Mouse (Mus musculus): ENCODE measurements around the gene Arhgap35.

The Arhgap35 gene

DNA sequence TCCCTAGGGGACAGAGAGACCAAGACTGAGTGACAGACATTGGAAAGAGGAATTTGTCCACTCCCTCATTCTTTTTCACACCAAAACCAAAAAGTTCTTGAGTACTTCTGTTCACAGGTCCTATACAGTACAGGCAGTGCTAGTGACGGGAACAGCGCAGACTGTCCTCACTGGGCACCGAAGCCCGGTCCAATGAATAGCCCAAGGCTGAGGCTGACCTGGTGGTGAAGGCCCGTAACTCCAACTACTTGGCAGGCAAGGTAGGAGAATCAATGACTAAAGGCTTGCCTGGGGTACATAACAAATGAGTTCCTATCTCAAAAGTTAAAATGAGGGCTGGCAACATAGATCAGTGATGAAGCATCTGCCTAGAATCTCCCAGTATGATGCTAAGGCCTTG lies 149.2 kb downstream of the Arhgap35 start:
- no peak for TF ChIP-seq POU5F1 (IDR thresholded peaks at IDR 0.05; ENCODE audit: borderline replicate concordance, low read length)
- TF ChIP-seq NANOG (IDR thresholded peaks at IDR 0.05; ENCODE audit: borderline replicate concordance, low read length): no peak
- TF ChIP-seq CTCF (conservative IDR thresholded peaks at IDR 0.05; ENCODE audit: low read length): no peak
- Histone ChIP-seq H3K4me3 (replicated peaks; ENCODE audit: low read length) (no peak overlapping the region), H3K27me3 (ENCODE audit: insufficient read depth, low read length) (peaks cover 46% of the 10 kb centered on the region), H3K4me1 (replicated peaks; ENCODE audit: low read depth, low read length) (peaks cover 22% of the 10 kb centered on the region), H3K36me3 (ENCODE audit: insufficient read depth, low read length) (no peaks in the 10 kb centered on the region), H3K9me3 (ENCODE audit: low read length) (no peaks in the 10 kb centered on the region)

DNA sequence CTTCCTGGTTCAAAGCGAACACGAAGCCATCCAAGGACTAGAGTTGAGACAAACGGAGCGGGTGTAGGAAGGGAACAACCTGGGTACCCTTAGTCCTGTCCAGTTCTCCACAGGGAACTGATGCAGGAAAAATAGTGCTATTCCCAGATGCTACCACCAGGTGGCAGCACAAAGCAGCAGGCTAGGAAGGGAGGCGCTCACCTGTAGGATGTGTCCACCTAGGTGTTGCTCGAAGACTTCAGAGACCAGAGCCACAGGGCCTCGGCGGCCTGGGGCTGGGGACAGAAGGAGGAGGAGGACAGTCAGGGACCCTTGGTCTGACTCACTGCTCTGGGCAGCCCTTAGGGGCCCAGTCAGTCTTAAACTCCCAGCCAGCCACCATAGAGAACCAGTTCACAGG lies 149.6 kb downstream of the Arhgap35 start:
- no peak overlapping the region for H3K4me3 ChIP-seq (replicated peaks; ENCODE audit: low read length)
- TF ChIP-seq POU5F1 (IDR thresholded peaks at IDR 0.05; ENCODE audit: borderline replicate concordance, low read length) (no peak), CTCF (conservative IDR thresholded peaks at IDR 0.05; ENCODE audit: low read length) (peak; percentile 87)
- H3K27me3 ChIP-seq (ENCODE audit: insufficient read depth, low read length): peaks cover 46% of the 10 kb centered on the region
- H3K36me3 ChIP-seq (ENCODE audit: insufficient read depth, low read length): no peaks in the 10 kb centered on the region
- H3K4me1 ChIP-seq (replicated peaks; ENCODE audit: low read depth, low read length): peaks cover 22% of the 10 kb centered on the region
- no peaks in the 10 kb centered on the region for H3K9me3 ChIP-seq (ENCODE audit: low read length)

DNA sequence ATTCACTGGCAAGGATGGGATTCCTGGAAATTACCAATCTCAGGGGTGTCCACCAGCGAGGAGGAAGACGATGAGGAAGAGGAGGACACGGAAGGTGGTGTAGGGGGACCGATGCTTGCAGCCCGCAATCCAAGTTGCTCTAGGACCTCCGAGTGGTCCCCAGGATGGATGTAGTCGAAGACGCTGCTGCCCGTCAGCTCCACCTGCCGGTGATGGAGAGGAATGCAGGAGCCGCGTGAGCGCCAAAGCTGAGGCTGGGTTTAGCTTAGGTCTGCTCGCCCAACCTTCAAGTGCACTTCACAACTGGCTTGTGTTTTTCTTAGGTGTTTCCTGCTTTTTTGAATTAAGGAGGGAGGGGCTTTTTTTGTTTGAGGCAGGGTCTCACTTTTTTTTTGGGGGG lies 151.6 kb downstream of the Arhgap35 start:
- TF ChIP-seq CTCF (conservative IDR thresholded peaks at IDR 0.05; ENCODE audit: low read length) (peak; percentile 90), NANOG (IDR thresholded peaks at IDR 0.05; ENCODE audit: borderline replicate concordance, low read length) (no peak)
- no peaks in the 10 kb centered on the region for H3K36me3 ChIP-seq (ENCODE audit: insufficient read depth, low read length)

DNA sequence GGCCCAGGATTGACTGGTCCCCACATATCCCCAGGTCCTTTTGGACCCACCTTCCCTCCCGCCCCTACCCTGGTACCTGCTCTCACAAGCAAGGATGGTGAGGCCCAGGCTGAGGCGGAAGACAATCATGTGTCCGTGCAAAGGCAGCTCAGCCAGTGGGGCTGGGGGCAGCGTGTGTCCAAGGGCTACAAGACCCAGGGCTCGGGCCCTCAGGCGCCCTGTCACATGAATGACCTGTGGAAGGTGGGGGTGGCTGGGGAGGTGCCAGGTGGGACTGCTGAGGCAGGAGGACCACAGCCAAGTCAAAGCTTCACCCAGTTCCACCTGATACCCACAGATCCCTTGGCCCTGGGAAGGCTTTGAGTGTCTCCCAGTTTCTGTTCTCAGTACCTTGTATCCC lies 153.1 kb downstream of the Arhgap35 start:
- Histone ChIP-seq H3K4me1 (replicated peaks; ENCODE audit: low read depth, low read length) (peaks cover 10% of the 10 kb centered on the region), H3K9me3 (ENCODE audit: low read length) (no peaks in the 10 kb centered on the region), H3K27me3 (ENCODE audit: insufficient read depth, low read length) (peaks cover 33% of the 10 kb centered on the region), H3K4me3 (replicated peaks; ENCODE audit: low read length) (no peak overlapping the region), H3K36me3 (ENCODE audit: insufficient read depth, low read length) (no peaks in the 10 kb centered on the region)
- TF ChIP-seq NANOG (IDR thresholded peaks at IDR 0.05; ENCODE audit: borderline replicate concordance, low read length) (no peak), CTCF (conservative IDR thresholded peaks at IDR 0.05; ENCODE audit: low read length) (no peak), POU5F1 (IDR thresholded peaks at IDR 0.05; ENCODE audit: borderline replicate concordance, low read length) (no peak)

More for the DNA sequence above, 151.6 kb downstream of the Arhgap35 start:
- Histone ChIP-seq H3K27me3 (ENCODE audit: insufficient read depth, low read length) (peaks cover 37% of the 10 kb centered on the region), H3K4me3 (replicated peaks; ENCODE audit: low read length) (no peak overlapping the region), H3K9me3 (ENCODE audit: low read length) (no peaks in the 10 kb centered on the region), H3K4me1 (replicated peaks; ENCODE audit: low read depth, low read length) (peaks cover 13% of the 10 kb centered on the region)

DNA sequence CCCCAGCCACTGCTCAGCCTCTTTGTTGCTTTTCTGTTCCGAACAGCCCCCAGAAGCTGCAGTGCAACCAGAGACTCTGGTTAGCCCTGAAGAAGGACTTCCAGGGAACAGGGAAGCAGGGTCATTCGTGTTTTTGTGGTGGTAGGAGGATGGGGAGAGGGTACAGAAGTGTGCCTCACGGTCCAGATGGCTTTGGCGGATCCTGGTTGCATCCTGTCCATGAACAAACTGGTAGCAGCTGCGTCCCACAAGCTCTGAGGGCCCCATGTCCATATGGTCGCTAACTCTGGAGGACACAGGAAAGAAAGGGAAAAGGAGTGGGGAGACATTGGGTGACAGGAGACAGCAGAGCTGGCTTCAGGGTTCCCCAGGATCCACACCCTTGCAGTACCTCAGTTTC lies 153.6 kb downstream of the Arhgap35 start:
- H3K9me3 ChIP-seq (ENCODE audit: low read length): no peaks in the 10 kb centered on the region
- H3K36me3 ChIP-seq (ENCODE audit: insufficient read depth, low read length): peaks cover under 1% of the 10 kb centered on the region; the same call in 1 of the 2 replicates
- peaks cover 33% of the 10 kb centered on the region for H3K27me3 ChIP-seq (ENCODE audit: insufficient read depth, low read length)
- no peak overlapping the region for H3K4me3 ChIP-seq (replicated peaks; ENCODE audit: low read length)
- TF ChIP-seq CTCF (conservative IDR thresholded peaks at IDR 0.05; ENCODE audit: low read length) (no peak), POU5F1 (IDR thresholded peaks at IDR 0.05; ENCODE audit: borderline replicate concordance, low read length) (no peak), NANOG (IDR thresholded peaks at IDR 0.05; ENCODE audit: borderline replicate concordance, low read length) (no peak)
- peaks cover 13% of the 10 kb centered on the region for H3K4me1 ChIP-seq (replicated peaks; ENCODE audit: low read depth, low read length)

DNA sequence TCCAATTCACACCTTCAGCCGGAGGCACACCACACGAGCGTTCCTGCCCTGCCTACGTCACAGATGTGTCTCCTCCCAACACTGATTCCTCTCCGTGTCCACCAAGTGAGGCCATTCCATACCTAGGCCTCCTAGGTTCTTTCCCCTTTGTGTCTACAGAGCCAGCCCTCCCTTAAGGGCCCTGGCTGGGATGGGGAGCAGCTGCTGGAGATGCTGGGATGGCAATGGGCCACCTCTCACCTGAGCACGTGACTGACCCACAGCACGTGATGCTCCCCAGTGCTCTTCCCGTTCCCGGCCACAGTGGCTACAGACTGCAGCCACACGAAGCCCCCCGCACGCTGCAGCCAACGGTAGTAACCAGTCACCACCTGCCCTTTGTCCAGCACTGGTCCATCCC lies 154.2 kb downstream of the Arhgap35 start:
- Histone ChIP-seq H3K27me3 (ENCODE audit: insufficient read depth, low read length) (peaks cover 33% of the 10 kb centered on the region), H3K9me3 (ENCODE audit: low read length) (no peaks in the 10 kb centered on the region), H3K36me3 (ENCODE audit: insufficient read depth, low read length) (peaks cover 6% of the 10 kb centered on the region), H3K4me1 (replicated peaks; ENCODE audit: low read depth, low read length) (peaks cover 19% of the 10 kb centered on the region), H3K4me3 (replicated peaks; ENCODE audit: low read length) (no peak overlapping the region)
- TF ChIP-seq NANOG (IDR thresholded peaks at IDR 0.05; ENCODE audit: borderline replicate concordance, low read length) (no peak), CTCF (conservative IDR thresholded peaks at IDR 0.05; ENCODE audit: low read length) (no peak), POU5F1 (IDR thresholded peaks at IDR 0.05; ENCODE audit: borderline replicate concordance, low read length) (no peak)

DNA sequence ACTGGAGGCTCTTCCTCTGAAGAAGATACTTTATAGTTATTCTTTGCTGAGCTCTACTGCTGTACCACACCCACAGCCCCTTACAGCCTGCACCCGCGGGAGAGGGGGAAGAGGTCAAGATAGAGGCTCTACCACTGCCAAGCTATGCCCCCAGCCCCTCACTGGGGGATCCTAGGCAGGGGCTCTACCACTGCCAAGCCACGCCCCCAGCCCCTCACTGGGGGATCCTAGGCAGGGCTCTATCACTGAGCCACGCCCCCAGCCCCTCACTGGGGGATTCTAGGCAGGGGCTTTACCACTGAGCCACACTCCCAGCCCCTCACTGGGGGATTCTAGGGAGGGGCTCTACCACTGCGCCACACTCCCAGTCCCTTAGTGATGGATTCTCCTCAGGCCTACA lies 158.5 kb downstream of the Arhgap35 start:
- peak overlapping the region; percentile 54 for H3K4me3 ChIP-seq (replicated peaks; ENCODE audit: low read length)
- peaks cover 15% of the 10 kb centered on the region for H3K36me3 ChIP-seq (ENCODE audit: insufficient read depth, low read length)
- H3K27me3 ChIP-seq (ENCODE audit: insufficient read depth, low read length): peaks cover 16% of the 10 kb centered on the region
- no peaks in the 10 kb centered on the region for H3K9me3 ChIP-seq (ENCODE audit: low read length)
- peaks cover 47% of the 10 kb centered on the region for H3K4me1 ChIP-seq (replicated peaks; ENCODE audit: low read depth, low read length)
- TF ChIP-seq POU5F1 (IDR thresholded peaks at IDR 0.05; ENCODE audit: borderline replicate concordance, low read length): no peak
- TF ChIP-seq CTCF (conservative IDR thresholded peaks at IDR 0.05; ENCODE audit: low read length): no peak
- no peak for TF ChIP-seq NANOG (IDR thresholded peaks at IDR 0.05; ENCODE audit: borderline replicate concordance, low read length)

DNA sequence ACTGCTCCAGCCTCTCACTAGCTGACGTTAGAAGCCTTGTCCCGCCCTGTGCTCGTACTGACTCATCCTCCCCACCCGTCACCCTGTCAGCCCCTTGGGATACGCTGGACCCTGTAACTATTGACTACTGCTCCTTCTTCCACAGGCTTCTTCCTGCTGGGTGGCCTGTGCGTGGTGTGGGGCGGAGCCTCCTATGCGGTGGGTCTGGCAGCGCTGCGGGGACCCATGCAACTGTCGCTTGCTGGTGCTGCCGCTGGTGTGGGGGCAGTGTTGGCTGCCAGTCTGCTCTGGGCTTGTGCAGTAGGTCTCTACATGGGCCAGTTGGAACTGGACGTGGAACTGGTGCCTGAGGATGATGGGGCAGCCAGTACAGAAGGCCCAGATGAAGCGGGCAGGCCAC lies 159.8 kb downstream of the Arhgap35 start:
- Histone ChIP-seq H3K9me3 (ENCODE audit: low read length) (no peaks in the 10 kb centered on the region), H3K36me3 (ENCODE audit: insufficient read depth, low read length) (peaks cover 15% of the 10 kb centered on the region), H3K4me1 (replicated peaks; ENCODE audit: low read depth, low read length) (peaks cover 46% of the 10 kb centered on the region), H3K4me3 (replicated peaks; ENCODE audit: low read length) (peak overlapping the region; percentile 54; the same call in 1 of the 2 replicates), H3K27me3 (ENCODE audit: insufficient read depth, low read length) (peaks cover 3% of the 10 kb centered on the region)
- TF ChIP-seq NANOG (IDR thresholded peaks at IDR 0.05; ENCODE audit: borderline replicate concordance, low read length): no peak
- no peak for TF ChIP-seq CTCF (conservative IDR thresholded peaks at IDR 0.05; ENCODE audit: low read length)
- no peak for TF ChIP-seq POU5F1 (IDR thresholded peaks at IDR 0.05; ENCODE audit: borderline replicate concordance, low read length)

DNA sequence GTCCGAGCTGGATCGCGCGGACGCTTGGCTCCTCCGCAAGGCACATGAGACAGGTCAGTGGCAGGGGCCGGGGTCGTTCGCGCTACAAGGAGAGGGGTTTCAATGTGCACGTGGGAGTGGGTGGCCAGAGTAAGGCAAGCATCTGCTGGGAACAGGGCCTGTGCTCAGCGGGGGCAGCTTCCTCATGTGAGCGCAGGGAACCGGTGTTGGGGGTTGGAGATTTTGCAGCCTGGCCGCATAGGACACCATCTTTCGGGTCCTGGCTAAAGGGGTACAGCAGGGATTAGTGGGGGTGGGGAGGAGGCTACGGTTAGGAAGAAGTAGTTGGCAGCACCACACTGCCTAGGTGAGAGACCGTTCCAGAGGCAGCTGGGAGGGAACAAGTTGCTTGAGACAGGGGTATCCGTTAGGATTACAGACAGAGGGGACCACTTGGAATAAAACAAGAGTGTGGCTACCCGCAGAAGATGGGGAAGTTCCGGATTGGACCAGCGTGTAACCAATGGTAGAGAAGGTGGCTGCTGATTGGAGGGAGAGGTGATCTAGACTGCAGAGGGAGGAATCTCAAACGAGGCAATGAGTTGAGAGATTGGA lies 161.6 kb downstream of the Arhgap35 start:
- Histone ChIP-seq H3K27me3 (ENCODE audit: insufficient read depth, low read length) (no peaks in the 10 kb centered on the region), H3K4me1 (replicated peaks; ENCODE audit: low read depth, low read length) (peaks cover 46% of the 10 kb centered on the region), H3K9me3 (ENCODE audit: low read length) (no peaks in the 10 kb centered on the region), H3K4me3 (replicated peaks; ENCODE audit: low read length) (peak overlapping the region; percentile 96), H3K36me3 (ENCODE audit: insufficient read depth, low read length) (peaks cover 15% of the 10 kb centered on the region)
- TF ChIP-seq NANOG (IDR thresholded peaks at IDR 0.05; ENCODE audit: borderline replicate concordance, low read length) (no peak), POU5F1 (IDR thresholded peaks at IDR 0.05; ENCODE audit: borderline replicate concordance, low read length) (no peak), CTCF (conservative IDR thresholded peaks at IDR 0.05; ENCODE audit: low read length) (no peak)

Data from E14TG2a.4 (cell line).